Mouse (Mus musculus) midbrain, embryonic 14.5 days (tissue): ENCODE measurements around the gene Sall4. TPM values are rescaled to one million over a fixed set of nuclear protein-coding genes. Genes with fewer than 3 reads are reported as not detected.
A peak's percentile ranks its signal among the peaks of the same experiment; 100 is the strongest.

Source experiments
- ATAC-seq: fragments of 200-750 bp; cut with Nextera tagmentation; 2 replicates; pipeline ENCODE4 v1.8.0; 2017; ENCODE audit warnings: moderate number of reproducible peaks, moderate library complexity; ENCODE audit not compliant: low FRiP score, low TSS enrichment
- DNase-seq: peaks from one replicate; pipeline ENCODE4 v3.0.0-alpha.2; 2015
- H3K27ac ChIP-seq: fragments of 300-500 bp; sonication (generic); replicated peaks from 2 replicates; pipeline ENCODE4 v1.5.1; 2014; ENCODE audit warnings: mild to moderate bottlenecking, low read depth, low read length, moderate library complexity
- H3K27me3 ChIP-seq: fragments of 300-500 bp; sonication (generic); 2 replicates; pipeline ENCODE4 v1.6.1; 2014; ENCODE audit warnings: low read length, control low read depth, mixed read lengths; ENCODE audit not compliant: control insufficient read depth, insufficient read depth
- H3K36me3 ChIP-seq: fragments of 300-500 bp; sonication (generic); 2 replicates; pipeline ENCODE4 v1.6.1; 2014; ENCODE audit warnings: low read length, control low read depth; ENCODE audit not compliant: control insufficient read depth, insufficient read depth
- H3K4me1 ChIP-seq: fragments of 300-500 bp; sonication (generic); 2 replicates; pipeline ENCODE4 v1.6.1; 2014; ENCODE audit warnings: mild to moderate bottlenecking, antibody characterized with exemption, low read length, control low read depth; ENCODE audit not compliant: control insufficient read depth, insufficient read depth
- H3K4me2 ChIP-seq: fragments of 300-500 bp; sonication (generic); 2 replicates; pipeline ENCODE4 v1.6.1; 2014; ENCODE audit warnings: mild to moderate bottlenecking, low read length, moderate library complexity
- H3K4me3 ChIP-seq: fragments of 300-500 bp; sonication (generic); replicated peaks from 2 replicates; pipeline ENCODE4 v1.5.1; 2014; ENCODE audit warnings: low read depth, low read length
- H3K9ac ChIP-seq: fragments of 300-500 bp; sonication (generic); replicated peaks from 2 replicates; pipeline ENCODE4 v1.6.1; 2014; ENCODE audit warnings: mild to moderate bottlenecking, low read length, moderate library complexity
- H3K9me3 ChIP-seq: fragments of 300-500 bp; sonication (generic); 2 replicates; pipeline ENCODE4 v1.6.1; 2016; ENCODE audit warnings: low read length, control low read depth, mixed read lengths; ENCODE audit not compliant: control insufficient read depth
- WGBS: fragments of 180-500 bp; shearing (Covaris S2); extraction: QIAGEN DNeasy Blood & Tissue Kit; methylation state at CpG from one replicate; pipeline ENCODE4 v1.1.7; 2014; 5-methylcytosine and 5-hydroxymethylcytosine counted together
- polyA plus RNA-seq: library from polyadenylated mRNA; unstranded; fragments of >200 nt; fragmentation: Nextera tagmentation; extraction: Ambion mirVana; gene quantifications from 2 replicates; pipeline ENCODE4 v1.2.1, GENCODE M21; 2014

Gene Sall4
- polyA plus RNA-seq, 1 experiment from 2014 or later, result 1.8 TPM

DNA sequence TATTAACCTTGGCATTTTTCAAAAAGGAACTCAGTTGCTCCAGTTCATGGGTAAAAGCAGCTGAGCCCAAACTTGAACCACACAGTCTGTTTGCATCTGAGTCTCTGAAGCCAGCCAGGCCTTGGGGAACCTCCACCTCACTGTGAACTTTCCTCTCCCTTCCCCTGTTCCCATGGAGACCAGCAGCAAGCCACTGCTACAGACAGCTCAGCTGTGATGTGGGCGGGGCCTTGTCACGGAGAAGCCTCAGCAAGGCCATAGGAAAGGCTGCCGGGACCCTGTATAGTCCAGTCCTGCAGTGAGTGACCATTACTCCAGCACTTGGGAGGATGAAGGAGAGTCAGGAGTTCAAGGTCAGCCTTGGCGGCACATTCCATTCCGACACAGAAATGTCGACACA, 41.7 kb downstream of the Sall4 start:
- peak; percentile 80 for DNase-seq
- WGBS, result 35% methylated on average over 6 of the region's 6 CpGs
- peaks cover 19% of the 10 kb centered on the region for H3K4me1 ChIP-seq
- 0 out of 2 replicates have a peak, but pooled peaks cover 2% of the 10 kb centered on the region for H3K36me3 ChIP-seq
- H3K9me3 ChIP-seq, result no peaks in the 10 kb centered on the region
- H3K9ac ChIP-seq, result no peak overlapping the region
- no peak overlapping the region for H3K4me2 ChIP-seq
- peak; percentile 79; the same call in 1 of the 2 replicates for ATAC-seq
- H3K4me3 ChIP-seq, result no peak overlapping the region
- peak overlapping the region; percentile 21; the same call in 1 of the 2 replicates for H3K27ac ChIP-seq
- no peaks in the 10 kb centered on the region for H3K27me3 ChIP-seq

DNA sequence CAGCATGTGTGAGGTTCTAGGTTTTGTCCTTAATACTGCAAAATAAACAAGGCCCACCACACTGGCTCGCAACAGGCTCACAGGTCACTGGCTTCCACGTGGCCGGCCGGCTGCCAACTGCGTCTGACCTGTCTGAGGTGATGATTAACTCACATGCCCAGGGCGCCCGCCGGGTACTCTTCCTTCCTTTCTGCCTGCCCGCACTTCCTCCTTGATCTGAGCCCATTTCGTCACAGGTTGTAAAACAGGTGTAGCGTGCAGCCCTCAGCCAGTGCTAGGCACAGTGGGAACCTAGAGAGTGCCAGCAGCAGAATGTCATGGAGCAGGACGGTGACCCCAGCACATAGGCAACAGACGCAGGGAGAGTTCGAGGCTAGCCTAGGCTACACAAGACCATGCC, 46.4 kb downstream of the Sall4 start:
- ATAC-seq (no peak), DNase-seq (no peak)
- no peak overlapping the region for H3K4me2 ChIP-seq
- no peaks in the 10 kb centered on the region for H3K9me3 ChIP-seq
- H3K36me3 ChIP-seq, result 0 out of 2 replicates have a peak, but pooled peaks cover 2% of the 10 kb centered on the region
- H3K4me1 ChIP-seq, result peaks cover 17% of the 10 kb centered on the region
- no peak overlapping the region for H3K9ac ChIP-seq
- no peaks in the 10 kb centered on the region for H3K27me3 ChIP-seq
- no peak overlapping the region for H3K27ac ChIP-seq
- 94% methylated on average over 14 of the region's 14 CpGs for WGBS
- no peak overlapping the region for H3K4me3 ChIP-seq

DNA sequence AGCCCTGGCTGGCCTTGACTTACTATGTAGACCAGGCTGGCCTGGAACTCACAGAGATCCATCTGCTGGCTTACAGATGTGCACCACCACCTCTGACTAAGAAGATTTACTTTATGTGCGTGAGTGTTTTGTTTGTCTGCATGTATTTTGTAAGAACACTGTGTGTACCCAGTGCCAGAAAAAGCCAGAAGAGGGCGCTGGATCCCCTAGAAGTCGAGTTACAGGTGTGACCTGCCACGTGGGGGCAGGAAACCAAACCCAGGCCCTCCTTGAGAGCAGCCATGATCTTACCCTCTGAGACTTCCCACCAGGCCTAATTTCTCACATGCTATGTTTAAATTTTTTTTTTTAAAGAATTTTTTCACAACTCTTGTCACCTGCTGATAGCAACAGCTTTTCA, 48.0 kb downstream of the Sall4 start:
- no peak overlapping the region for H3K4me3 ChIP-seq
- ATAC-seq (no peak), DNase-seq (no peak)
- no peaks in the 10 kb centered on the region for H3K27me3 ChIP-seq
- peaks cover 11% of the 10 kb centered on the region for H3K4me1 ChIP-seq
- no peak overlapping the region for H3K9ac ChIP-seq
- H3K4me2 ChIP-seq, result no peak overlapping the region
- 74% methylated on average over 4 of the region's 4 CpGs for WGBS
- 0 out of 2 replicates have a peak, but pooled peaks cover 2% of the 10 kb centered on the region for H3K36me3 ChIP-seq
- no peaks in the 10 kb centered on the region for H3K9me3 ChIP-seq
- no peak overlapping the region for H3K27ac ChIP-seq

- 0 out of 2 replicates have a peak, but pooled peaks cover 2% of the 10 kb centered on the region for H3K36me3 ChIP-seq
- DNase-seq (no peak), ATAC-seq (no peak)
- no peak overlapping the region for H3K9ac ChIP-seq
- WGBS, result 78% methylated on average over 10 of the region's 10 CpGs
- no peaks in the 10 kb centered on the region for H3K9me3 ChIP-seq
- H3K27ac ChIP-seq, result 0 out of 2 replicates have a peak overlapping the region, but pooled peaks have one; percentile 20
- H3K27me3 ChIP-seq, result no peaks in the 10 kb centered on the region
- H3K4me3 ChIP-seq, result no peak overlapping the region
- H3K4me1 ChIP-seq, result peaks cover 11% of the 10 kb centered on the region
- H3K4me2 ChIP-seq, result no peak overlapping the region
Measured at GRCm38 (mm10) chr2:168718735-168719134, 49.0 kb downstream of the Sall4 start.

- Histone ChIP-seq H3K27me3 (no peaks in the 10 kb centered on the region), H3K27ac (0 out of 2 replicates have a peak overlapping the region, but pooled peaks have one; percentile 20), H3K4me2 (no peak overlapping the region), H3K36me3 (0 out of 2 replicates have a peak, but pooled peaks cover 2% of the 10 kb centered on the region), H3K9ac (no peak overlapping the region), H3K9me3 (no peaks in the 10 kb centered on the region), H3K4me1 (peaks cover 11% of the 10 kb centered on the region), H3K4me3 (no peak overlapping the region)
- WGBS, result 89% methylated on average over 2 of the region's 2 CpGs
- DNase-seq (no peak), ATAC-seq (no peak)
Measured at GRCm38 (mm10) chr2:168718267-168718666, 49.5 kb downstream of the Sall4 start.

DNA sequence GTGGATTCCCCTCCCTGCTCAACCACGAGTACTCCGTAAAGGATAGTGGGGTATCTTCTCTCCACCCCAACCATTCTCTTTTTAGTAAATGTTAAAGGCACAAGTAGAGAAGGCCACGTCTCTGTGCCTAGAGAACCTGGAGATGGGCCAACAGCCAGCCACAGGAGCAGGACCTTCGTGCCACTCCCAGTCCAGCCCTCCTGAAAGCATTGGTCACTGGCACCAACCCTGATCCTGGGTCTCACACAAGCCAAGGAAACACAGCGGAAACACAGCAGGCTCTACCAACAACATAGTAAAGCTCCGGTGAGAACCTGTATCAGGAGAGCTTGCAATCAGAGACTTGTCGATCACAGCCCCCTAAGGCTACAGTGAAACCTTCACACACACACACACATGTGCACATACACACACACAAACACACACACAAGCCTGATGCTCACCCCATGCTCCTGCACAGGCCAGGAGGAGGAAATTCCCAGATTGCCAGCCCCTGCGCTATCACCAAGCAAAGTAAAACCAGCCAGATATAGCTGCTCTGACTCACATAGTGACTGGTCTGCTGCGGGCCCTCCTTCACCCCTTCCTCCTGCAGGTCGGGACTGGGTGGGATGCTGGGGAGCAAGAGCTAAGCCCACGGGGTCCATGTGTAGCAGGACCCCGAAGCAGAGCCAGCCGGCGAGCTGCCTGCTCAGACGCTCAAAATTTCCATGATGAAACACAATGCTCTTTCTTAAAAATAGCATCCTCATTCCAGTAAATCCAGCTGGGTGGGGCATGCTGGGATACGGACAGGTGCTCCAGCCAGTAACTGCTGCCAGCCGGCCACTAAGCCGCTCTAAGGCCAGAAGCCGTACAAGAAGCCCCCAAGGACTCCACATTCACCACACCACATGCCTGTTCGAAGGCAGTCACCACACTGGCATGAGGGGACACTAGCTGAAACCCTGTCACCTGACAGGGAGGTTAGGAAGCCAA, 55.3 kb downstream of the Sall4 start:
- 80% methylated on average over 20 of the region's 20 CpGs for WGBS
- Histone ChIP-seq H3K4me2 (no peak overlapping the region), H3K4me3 (no peak overlapping the region), H3K9me3 (no peaks in the 10 kb centered on the region), H3K9ac (no peak overlapping the region; the same call in 1 of the 2 replicates), H3K4me1 (peaks cover 12% of the 10 kb centered on the region; the same call in 1 of the 2 replicates), H3K27me3 (no peaks in the 10 kb centered on the region), H3K36me3 (peaks cover 24% of the 10 kb centered on the region), H3K27ac (0 out of 2 replicates have a peak overlapping the region, but pooled peaks have one; percentile 20)
- ATAC-seq (no peak), DNase-seq (no peak)

DNA sequence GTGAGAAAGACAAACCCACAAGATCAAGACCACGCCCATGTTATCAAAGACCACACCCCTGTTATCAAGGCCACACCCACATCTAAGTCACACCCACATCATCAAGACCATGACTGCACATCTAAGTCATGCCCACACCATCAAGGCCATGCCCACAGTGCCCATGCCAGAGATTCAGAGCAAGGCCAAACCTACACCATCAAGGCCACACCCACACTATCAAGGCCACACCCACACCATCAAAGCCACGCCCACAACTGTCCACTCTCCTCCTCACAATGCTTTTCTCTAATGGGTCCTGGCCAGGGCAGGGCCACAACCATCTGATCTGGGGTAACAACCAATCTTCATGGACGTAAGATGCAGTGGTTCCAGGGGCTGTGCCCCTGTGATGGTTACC, 56.8 kb downstream of the Sall4 start:
- no peaks in the 10 kb centered on the region for H3K27me3 ChIP-seq
- H3K4me3 ChIP-seq, result no peak overlapping the region
- no peak overlapping the region for H3K27ac ChIP-seq
- H3K9me3 ChIP-seq, result no peaks in the 10 kb centered on the region
- H3K4me2 ChIP-seq, result no peak overlapping the region
- DNase-seq, result no peak
- ATAC-seq, result no peak; the same call in 1 of the 2 replicates
- peaks cover 39% of the 10 kb centered on the region for H3K36me3 ChIP-seq
- H3K9ac ChIP-seq, result no peak overlapping the region
- H3K4me1 ChIP-seq, result 0 out of 2 replicates have a peak, but pooled peaks cover 6% of the 10 kb centered on the region
- 85% methylated on average over 3 of the region's 3 CpGs for WGBS

DNA sequence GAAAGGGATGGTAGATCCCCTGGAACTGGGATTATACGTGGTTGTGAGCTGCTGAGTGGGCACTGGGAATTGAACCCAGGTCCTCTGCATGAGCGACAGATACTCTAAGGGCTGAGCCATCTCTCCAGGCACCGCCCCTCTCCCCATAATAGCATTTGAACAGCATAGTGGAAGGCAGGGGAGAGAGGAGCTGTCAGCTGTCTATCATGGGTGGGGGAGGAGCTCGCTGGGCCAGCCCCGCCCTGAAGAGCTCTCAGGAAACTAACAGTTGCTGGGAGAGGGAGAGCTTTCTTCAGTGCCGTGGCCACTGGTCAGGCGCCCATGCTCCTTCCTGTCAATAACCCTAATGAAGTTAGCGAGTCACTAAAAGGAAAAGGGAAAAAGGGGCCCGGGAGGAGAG, 60.0 kb downstream of the Sall4 start:
- no peak overlapping the region for H3K4me2 ChIP-seq
- H3K27ac ChIP-seq, result no peak overlapping the region
- 0 out of 2 replicates have a peak, but pooled peaks cover 4% of the 10 kb centered on the region for H3K4me1 ChIP-seq
- peaks cover 63% of the 10 kb centered on the region for H3K36me3 ChIP-seq
- no peak for ATAC-seq
- H3K27me3 ChIP-seq, result no peaks in the 10 kb centered on the region
- no peak overlapping the region for H3K9ac ChIP-seq
- no peaks in the 10 kb centered on the region for H3K9me3 ChIP-seq
- DNase-seq, result no peak
- WGBS, result 49% methylated on average over 9 of the region's 9 CpGs
- H3K4me3 ChIP-seq, result no peak overlapping the region
